Mouse (Mus musculus) gastrocnemius, postnatal 36 days (tissue): ENCODE data around the gene Faf1. TPM values are rescaled to one million over a fixed set of nuclear protein-coding genes. Genes with fewer than 3 reads are reported as not detected.

Source experiments
- DNase-seq, 2 experiments: peaks; one replicate each; pipeline ENCODE4 v3.0.0; 2022
- intact Hi-C: fragments of 180-260 bp; cut with DNase I; formaldehyde crosslinking; loops from one replicate; pipeline ENCODE4 v1.15.1; 2025
- total RNA-seq, 2 experiments: library from RNA; stranded (reverse); gene quantifications; 2 replicates each; pipeline ENCODE4 v1.2.3; 2021

The Faf1 gene
- total RNA-seq, 2 experiments from 2014 or later = 32.3 to 35.6 TPM

- intact Hi-C loops = no loop called here
- DNase-seq = no peak
Measured at GRCm38 (mm10) chr4:109887856-109888357, 211.5 kb downstream of the Faf1 start.

DNA sequence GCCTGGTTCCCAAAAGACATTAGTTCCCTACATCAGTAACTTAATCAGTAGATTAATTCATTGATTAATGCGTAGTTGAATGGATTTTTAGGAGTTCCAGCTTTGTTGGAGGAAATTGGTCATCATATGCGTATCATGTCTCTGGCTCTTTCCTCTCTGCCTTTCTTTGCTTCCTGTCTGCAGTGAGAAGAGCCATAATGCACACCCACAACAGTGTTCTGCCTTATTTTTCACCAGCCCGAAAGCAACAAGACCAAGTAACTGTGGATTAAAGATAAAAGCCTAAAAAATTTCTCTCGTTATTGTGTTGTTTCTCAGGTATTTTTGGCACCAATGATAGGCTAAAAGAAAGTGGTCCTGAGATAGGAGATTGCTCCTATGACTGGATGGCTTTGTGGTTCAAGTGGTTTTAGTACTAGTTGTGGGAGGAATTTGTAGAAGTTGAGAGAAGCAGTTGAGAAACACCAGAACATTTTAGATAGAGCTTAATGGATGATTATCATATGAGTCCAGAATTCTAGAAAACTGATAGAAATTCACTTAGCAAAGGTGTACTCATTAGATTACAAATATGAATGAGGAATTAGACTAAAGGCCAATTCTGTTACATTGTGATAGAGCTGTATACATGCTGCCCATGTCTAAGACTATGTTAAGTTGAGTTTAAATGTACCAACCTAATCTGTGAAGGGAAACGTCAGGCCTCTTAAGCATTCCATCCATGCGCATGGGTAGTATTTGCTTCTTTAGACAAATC lies 221.6 kb downstream of the Faf1 start:
- intact Hi-C loops = no loop called here

DNA sequence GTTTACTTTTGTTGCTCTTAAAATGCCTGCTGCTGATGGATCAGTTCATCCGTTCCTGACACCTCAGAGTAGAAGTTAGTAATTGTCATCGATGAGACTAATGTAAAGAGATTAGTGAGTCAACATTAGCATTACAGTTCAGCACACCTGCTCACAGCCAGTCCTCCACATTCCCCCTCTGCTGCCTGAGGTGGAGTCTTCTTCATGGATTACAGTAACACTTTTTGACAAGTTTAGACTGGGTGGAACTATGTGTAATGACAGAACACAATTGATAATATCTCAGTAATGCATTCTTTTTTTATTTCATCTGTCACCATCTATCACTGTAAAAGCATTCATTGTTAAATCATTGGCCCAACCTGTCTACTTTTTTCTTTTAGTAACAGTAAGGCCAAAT lies 224.7 kb downstream of the Faf1 start:
- no peak for DNase-seq
- intact Hi-C loops = no loop called here

More for the DNA sequence above, 221.6 kb downstream of the Faf1 start:
- no peak for DNase-seq

DNA sequence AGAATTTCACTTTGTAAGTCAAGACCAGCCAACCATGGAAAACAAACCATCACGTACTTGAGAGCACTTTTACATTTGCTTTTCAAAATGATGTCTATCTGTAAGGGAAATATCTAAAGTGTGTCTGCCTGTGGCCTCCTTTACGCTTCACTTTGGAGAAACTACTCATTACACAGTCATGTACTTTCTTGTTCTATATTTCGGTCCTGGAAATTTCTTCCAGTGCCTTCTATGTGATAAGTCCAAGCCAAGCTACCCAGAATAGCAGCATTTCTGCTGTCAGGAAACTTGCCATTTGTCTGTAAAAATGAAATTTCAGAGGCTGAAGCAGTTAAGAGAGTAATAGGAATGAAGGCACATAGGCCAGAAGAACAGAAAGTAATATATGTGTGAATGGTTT lies 228.1 kb downstream of the Faf1 start:
- intact Hi-C loops = no loop called here
- DNase-seq = no peak

- intact Hi-C loops = no loop called here
Measured at GRCm38 (mm10) chr4:109929058-109929457, 252.7 kb downstream of the Faf1 start.

GRCm38 (mm10) chr4:109930445-109930844 lies 254.1 kb downstream of the Faf1 start:
- no peak for DNase-seq
- intact Hi-C loops = no loop called here

More at GRCm38 (mm10) chr4:109929058-109929457, 252.7 kb downstream of the Faf1 start:
- DNase-seq = no peak

DNA sequence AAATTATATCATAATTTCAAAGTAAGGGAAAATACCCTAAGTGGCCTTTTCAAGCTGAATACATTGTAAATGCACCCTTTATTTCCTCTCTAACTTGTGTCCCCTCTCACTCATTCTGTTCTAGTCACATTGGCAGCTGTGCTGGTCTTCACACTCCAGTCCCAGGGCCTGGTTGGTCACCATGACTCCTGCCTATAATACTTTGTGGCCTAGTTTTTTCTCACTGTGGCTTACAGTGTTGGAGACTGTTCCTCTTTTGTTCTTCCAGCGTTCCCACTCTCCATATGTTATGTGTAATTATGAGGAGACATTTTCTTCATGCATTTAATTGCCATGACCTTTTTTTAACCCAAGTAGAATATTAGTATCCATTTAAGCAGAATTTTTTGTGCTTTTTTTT lies 254.5 kb downstream of the Faf1 start:
- intact Hi-C loops = no loop called here
- no peak for DNase-seq

- intact Hi-C loops = no loop called here
- no peak for DNase-seq
Measured at GRCm38 (mm10) chr4:109936557-109936956, 260.2 kb downstream of the Faf1 start.

DNA sequence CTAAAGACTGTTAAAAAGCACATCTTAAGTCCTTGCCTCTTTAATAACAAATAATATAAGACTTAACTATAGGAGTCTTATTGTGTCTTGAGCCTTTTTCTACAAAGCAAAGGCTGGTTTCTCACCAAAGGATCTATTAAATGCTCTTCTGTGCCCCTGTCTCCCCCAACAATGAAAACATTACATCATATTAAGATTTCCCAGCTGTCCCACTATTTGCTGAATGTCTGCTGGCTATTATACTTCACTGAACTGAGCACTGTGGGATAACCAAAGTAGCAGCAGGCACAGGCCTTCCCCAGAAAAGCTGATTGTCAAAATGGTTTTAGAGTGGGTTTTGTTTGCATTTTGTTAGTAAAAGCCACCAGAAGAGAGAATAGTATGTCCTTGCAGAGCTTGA lies 262.9 kb downstream of the Faf1 start:
- intact Hi-C loops = no loop called here
- no peak for DNase-seq

DNA sequence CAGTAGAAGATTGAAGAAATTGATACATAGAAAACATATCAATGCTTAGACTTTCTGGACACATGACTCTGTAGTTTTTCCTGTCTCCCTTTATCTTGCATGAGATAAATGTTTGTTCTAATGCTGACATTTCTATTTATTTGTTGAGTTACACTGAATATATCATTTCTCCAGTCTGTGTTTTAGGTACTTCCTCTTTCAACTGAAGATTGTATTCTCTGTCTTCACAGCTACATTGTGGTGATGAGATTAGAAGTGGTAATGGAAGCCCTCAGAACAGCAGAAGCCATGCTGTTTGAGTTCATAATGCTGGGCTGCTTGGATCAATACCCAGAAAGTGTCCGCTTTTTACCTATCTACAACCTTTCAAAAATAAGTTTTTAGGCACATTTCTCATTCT lies 269.2 kb downstream of the Faf1 start:
- intact Hi-C loops = no loop called here
- no peak for DNase-seq

- intact Hi-C loops = no loop called here
- no peak for DNase-seq
Measured at GRCm38 (mm10) chr4:109949307-109949706, 272.9 kb downstream of the Faf1 start.

GRCm38 (mm10) chr4:109953509-109953908 lies 277.1 kb downstream of the Faf1 start:
- intact Hi-C loops = no loop called here
- no peak for DNase-seq

DNA sequence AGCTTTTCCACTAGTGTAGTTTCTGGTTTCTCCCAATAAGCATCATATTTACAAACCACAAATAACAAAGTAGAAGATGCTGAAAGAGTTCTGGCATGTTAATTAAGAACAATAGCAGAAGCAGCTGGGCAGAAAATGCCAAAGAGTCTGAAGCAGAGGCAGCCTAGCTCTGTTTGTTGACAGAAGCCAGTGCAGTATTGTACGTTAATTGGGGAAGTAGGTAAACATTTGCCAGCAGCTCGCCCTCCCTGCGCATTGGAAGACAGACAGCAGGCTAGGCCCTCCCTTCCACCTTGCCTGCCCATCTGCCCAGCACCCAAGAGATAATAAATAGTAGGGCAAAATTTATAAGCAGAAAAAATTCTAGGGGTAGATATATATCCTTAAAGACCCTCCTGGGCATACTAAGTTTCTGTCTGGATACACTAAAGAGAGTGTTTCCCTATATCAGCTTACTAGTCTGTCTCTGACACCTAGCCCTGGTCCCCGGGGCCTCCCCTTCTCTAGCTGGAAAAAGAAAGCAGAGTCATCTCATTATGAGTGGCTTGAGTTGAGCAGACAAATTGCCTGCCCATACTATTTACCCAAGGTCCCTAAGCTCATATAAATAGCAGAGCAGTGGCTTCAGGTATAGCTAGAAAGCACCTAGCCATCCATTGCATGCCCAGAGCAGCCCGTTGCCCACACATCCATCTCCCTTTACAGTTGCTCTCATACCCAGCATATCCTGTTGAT lies 284.0 kb downstream of the Faf1 start:
- no peak for DNase-seq
- intact Hi-C loops = no loop called here

- intact Hi-C loops = no loop called here
- DNase-seq = no peak
Measured at GRCm38 (mm10) chr4:109963570-109964279, 287.3 kb downstream of the Faf1 start.

GRCm38 (mm10) chr4:109969561-109969960 lies 293.2 kb downstream of the Faf1 start:
- intact Hi-C loops = no loop called here

GRCm38 (mm10) chr4:109973991-109974654 lies 297.7 kb downstream of the Faf1 start:
- intact Hi-C loops = loop anchor here (5.0 kb wide), 1 partner anchor 487 kb away; no protein-coding TSS in a partner anchor
- no peak for DNase-seq

More at GRCm38 (mm10) chr4:109969561-109969960, 293.2 kb downstream of the Faf1 start:
- DNase-seq = no peak

- no peak for DNase-seq
- intact Hi-C loops = loop anchor here (5.0 kb wide), 1 partner anchor 488 kb away; no protein-coding TSS in a partner anchor
Measured at GRCm38 (mm10) chr4:109974655-109975380, 298.4 kb downstream of the Faf1 start.

DNA sequence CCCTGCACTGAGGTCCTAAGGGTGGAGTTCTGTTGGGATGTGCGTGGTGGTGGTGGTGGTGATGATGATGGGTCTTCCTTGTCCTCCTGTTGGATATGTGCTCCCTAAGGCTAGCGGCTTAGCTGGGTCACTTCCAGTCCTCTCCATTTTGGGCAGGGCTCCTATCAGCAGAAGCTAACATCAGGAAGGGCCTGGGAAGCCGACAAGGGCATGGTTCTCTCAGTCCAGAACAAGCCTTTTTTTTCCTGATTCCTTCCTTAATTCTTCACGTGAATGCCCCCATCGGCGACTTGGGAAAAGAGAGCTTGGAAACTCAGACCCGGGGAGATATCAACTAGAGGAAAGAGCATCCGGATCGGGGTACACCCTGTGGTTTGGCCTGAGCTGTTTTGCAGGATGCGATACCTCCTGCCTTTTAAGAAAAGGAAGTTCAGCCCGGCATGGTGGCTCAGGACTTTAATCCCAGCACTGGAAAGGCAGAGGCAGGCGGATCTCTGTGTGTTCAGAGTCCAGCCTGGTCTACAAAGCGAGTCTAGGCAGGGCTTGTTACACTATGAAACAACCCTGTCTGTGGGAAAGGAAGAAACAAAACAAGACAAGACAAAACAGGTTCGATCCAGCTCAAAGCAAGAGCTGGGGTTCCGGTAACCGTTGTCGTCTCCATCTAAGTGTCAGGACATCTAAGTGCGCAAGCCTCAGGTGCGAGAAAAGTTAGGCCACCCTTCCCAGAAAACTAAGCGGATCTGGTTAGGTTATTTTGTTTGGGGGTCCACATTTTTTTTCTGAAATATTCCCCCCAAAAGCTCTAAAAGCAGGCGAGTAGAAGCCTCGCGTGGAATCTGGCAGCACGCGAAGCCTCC lies 299.2 kb downstream of the Faf1 start:
- no peak for DNase-seq
- intact Hi-C loops = no loop called here
